Mouse (Mus musculus) cerebellum, adult 2 months (tissue): ENCODE results near the gene A630001G21Rik. TPM values are rescaled to one million over a fixed set of nuclear protein-coding genes. Genes with fewer than 3 reads are reported as not detected.
A peak's percentile ranks its signal among the peaks of the same experiment; 100 is the strongest.

Source experiments
- DNase-seq, 2 experiments: peaks; one replicate each; pipeline ENCODE4 v3.0.0; 2021
- H3K27ac ChIP-seq: fragments of 200-500 bp; 2 replicates; pipeline ENCODE4 v1.5.1; 2012; ENCODE audit warnings: low read length, control low read depth, inconsistent platforms; ENCODE audit not compliant: insufficient read depth
- H3K27me3 ChIP-seq: fragments of 200-500 bp; 2 replicates; pipeline ENCODE4 v1.6.1; 2012; ENCODE audit warnings: inconsistent platforms, mild to moderate bottlenecking, low read length, moderate library complexity; ENCODE audit not compliant: control insufficient read depth, insufficient read depth
- H3K4me1 ChIP-seq: fragments of 200-500 bp; 2 replicates; pipeline ENCODE4 v1.6.1; 2011; ENCODE audit warnings: low read length; ENCODE audit not compliant: control insufficient read depth, insufficient read depth
- H3K4me3 ChIP-seq: fragments of 200-500 bp; replicated peaks from 2 replicates; pipeline ENCODE3; 2011; ENCODE audit warnings: mild to moderate bottlenecking, low read depth, low read length, control low read depth; ENCODE audit not compliant: insufficient read depth
- CTCF ChIP-seq: fragments of 200-500 bp; IDR thresholded peaks from 2 replicates; pipeline ENCODE4 v1.5.1; 2011; ENCODE audit warnings: low read depth, mild to moderate bottlenecking, control low read depth, low read length, moderate library complexity, borderline replicate concordance; ENCODE audit not compliant: insufficient read depth
- POLR2A ChIP-seq: fragments of 200-500 bp; IDR thresholded peaks from 2 replicates; pipeline ENCODE4 v1.6.1; 2011; ENCODE audit warnings: low read length, control low read depth, borderline replicate concordance; ENCODE audit not compliant: insufficient read depth
- WGBS: fragments of 180-500 bp; shearing (Covaris S2); methylation state at CpG from one replicate; pipeline ENCODE4 v1.1.7; 2018; 5-methylcytosine and 5-hydroxymethylcytosine counted together
- polyA plus RNA-seq: library from polyadenylated mRNA; depleted of rRNA; stranded (reverse); fragments of >200 nt; gene quantifications from 2 replicates; pipeline ENCODE4 v1.2.3, GENCODE M21; 2012

A630001G21Rik gene
- polyA plus RNA-seq, 1 experiment, result 0.49 TPM

- no peaks in the 10 kb centered on the region for H3K27me3 ChIP-seq
- 31% methylated on average over 10 of the region's 10 CpGs for WGBS
- no peak for DNase-seq
- TF ChIP-seq POLR2A (no peak), CTCF (no peak)
- no peak overlapping the region for H3K4me3 ChIP-seq
- no peaks in the 10 kb centered on the region for H3K4me1 ChIP-seq
- H3K27ac ChIP-seq, result no peak overlapping the region
Observed at GRCm38 (mm10) chr1:85720220-85720893, 58.1 kb downstream of the A630001G21Rik start.

- Histone ChIP-seq H3K27ac (no peak overlapping the region), H3K4me1 (no peaks in the 10 kb centered on the region), H3K27me3 (no peaks in the 10 kb centered on the region), H3K4me3 (no peak overlapping the region)
- DNase-seq, result no peak
- no peak for TF ChIP-seq POLR2A
- TF ChIP-seq CTCF, result no peak
- WGBS, result 83% methylated on average over 4 of the region's 4 CpGs
Observed at GRCm38 (mm10) chr1:85719049-85719448, 59.4 kb downstream of the A630001G21Rik start.

- WGBS, result 58% methylated on average over 7 of the region's 7 CpGs
- TF ChIP-seq CTCF (no peak), POLR2A (no peak)
- no peak for DNase-seq
- no peaks in the 10 kb centered on the region for H3K27me3 ChIP-seq
- no peak overlapping the region for H3K4me3 ChIP-seq
- H3K4me1 ChIP-seq, result no peaks in the 10 kb centered on the region
- no peak overlapping the region for H3K27ac ChIP-seq
Observed at GRCm38 (mm10) chr1:85716447-85717027, 61.9 kb downstream of the A630001G21Rik start.

DNA sequence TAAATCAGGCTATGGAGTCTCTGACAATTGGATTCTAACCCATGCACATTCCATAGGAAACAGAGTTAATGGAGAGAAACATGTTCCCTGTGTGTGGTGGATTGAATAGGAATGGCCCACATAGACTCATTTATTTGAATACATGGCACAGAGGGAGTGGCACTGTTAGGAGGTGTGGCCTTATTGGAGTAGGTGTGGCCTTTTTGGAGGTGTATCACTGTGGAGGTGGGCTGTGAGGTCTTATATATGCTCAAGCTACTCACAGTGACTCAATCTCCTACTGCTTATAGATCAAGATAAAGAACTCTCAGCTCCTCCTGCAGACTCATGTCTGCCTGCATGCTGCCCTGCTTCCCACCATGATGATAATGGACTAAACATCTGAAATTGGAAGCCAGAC, 63.9 kb downstream of the A630001G21Rik start:
- Histone ChIP-seq H3K4me3 (no peak overlapping the region), H3K27me3 (no peaks in the 10 kb centered on the region), H3K27ac (no peak overlapping the region), H3K4me1 (no peaks in the 10 kb centered on the region)
- DNase-seq, result no peak
- no peak for TF ChIP-seq POLR2A
- no peak for TF ChIP-seq CTCF

DNA sequence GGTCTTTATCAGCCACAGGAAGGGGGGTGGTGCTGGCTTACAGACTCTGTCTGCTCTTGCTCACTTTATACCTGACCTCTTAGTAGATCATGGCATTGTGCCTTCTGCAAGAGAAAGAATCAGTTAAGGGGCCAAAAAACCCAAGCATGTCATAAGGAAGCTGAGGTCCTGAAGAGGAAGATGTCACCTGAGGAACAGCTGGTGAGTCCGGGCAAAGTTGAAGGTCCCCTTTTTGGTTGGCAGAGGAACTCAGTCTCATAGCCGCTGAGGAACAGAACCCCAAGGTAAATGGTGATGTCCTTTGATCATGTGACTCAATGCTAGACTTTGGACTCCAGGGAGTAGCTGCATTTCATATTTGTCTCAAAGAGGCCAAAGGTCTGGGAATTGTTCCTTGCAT, 71.7 kb downstream of the A630001G21Rik start:
- no peaks in the 10 kb centered on the region for H3K27me3 ChIP-seq
- TF ChIP-seq CTCF, result no peak
- TF ChIP-seq POLR2A, result no peak
- H3K4me3 ChIP-seq, result no peak overlapping the region
- H3K27ac ChIP-seq, result no peak overlapping the region
- H3K4me1 ChIP-seq, result no peaks in the 10 kb centered on the region
- WGBS, result 89% methylated on average over 2 of the region's 2 CpGs
- no peak for DNase-seq

- Histone ChIP-seq H3K27me3 (no peaks in the 10 kb centered on the region), H3K27ac (no peak overlapping the region), H3K4me1 (no peaks in the 10 kb centered on the region), H3K4me3 (no peak overlapping the region)
- whole genome bisulfite sequencing, result 100% methylated on average over 1 of the region's 1 CpGs
- TF ChIP-seq CTCF (no peak), POLR2A (no peak)
- DNase-seq, result no peak
Observed at GRCm38 (mm10) chr1:85705552-85705951, 72.9 kb downstream of the A630001G21Rik start.

DNA sequence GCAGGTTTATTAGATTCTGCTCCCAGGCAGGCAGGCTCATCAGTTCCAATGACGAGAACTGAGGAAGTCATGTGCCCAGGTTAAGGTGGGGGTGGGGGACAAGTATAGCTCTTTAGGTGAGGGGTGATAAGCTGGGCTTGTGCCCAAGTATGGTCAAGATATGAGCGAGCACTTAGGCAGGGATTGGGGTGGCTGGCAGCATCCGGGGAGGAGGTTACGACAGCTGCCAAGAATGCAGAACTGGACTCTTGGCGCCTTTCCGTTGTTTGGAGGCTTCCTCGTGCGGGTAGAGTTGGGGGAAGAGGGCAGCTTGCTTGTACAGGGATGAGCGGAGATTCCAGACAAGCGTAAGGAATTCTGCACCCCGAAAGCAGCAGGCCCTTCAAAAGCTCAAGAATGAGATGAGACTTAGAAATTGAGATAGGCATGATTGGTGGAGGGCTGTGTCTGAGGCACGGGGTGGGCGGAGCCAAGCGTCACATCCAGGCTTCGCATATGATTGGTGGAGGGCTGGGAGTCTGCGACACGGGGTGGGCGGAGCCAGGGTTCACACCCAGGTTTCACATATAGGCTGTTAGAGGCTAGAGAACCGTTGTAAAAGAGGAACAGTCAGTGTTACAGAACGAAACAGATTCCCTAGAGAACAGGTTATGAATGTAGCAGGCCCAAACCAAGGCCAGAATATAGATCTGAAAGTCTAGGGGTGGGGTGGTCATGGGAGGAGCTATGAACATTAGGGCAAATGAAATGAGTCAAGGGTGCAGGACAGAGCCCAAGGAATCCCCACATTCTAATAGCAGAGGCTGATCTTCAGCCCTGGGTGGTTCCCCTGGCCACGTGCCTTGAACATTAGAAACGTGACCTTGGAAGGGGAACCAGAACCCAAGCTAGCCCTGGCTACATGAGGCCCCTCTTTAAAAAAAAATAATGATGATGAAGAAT, 74.9 kb downstream of the A630001G21Rik start:
- TF ChIP-seq CTCF, result no peak
- TF ChIP-seq POLR2A, result no peak
- Histone ChIP-seq H3K27ac (no peak overlapping the region), H3K4me3 (peak overlapping the region; percentile 52), H3K4me1 (no peaks in the 10 kb centered on the region), H3K27me3 (no peaks in the 10 kb centered on the region)
- peak; percentile 37 to 56 for DNase-seq
- WGBS, result 15% methylated on average over 22 of the region's 22 CpGs
